ENCODE assay signal across 9 mouse cellular contexts in the genomic region with DNA sequence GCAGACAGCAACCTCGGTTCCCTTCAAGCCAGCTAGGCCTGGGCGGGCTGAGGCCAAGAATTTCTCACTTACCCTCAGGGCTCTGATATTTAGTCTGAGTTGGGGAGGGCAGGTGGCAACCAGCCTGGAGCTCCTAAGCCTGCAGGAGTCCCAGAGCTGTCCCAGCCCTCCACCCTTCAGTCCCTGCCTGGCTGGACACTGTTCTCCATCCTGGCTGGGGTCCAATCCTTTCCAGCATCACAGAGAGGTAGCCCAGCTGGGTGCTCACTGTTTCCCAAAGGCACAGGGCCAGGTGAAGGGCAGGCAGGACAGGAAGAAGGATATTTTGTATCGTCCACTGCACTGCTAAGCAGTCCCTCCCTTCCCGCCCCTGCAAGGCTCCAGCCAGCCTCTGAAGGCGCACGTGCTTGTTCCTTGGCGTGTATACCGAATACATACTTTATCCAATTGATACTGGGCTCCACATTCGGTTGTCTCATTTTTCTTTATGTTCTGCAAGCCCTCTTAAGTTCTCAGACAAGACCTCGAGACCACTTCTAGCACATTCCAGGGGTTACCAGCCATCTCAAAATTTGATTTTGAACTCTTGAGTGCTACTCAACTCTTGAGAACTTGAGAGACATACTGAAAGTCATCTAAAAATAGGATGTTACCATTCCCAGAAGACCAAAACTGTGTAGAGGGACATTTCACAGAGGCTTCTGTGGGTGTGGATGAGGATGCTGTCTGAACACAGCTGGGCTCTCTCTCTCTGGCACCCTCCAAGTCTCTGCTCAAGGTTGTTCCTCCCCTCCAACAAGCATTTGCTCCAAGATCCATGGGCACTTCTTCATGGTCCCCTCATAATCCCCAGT. TPM values are rescaled to one million over a fixed set of nuclear protein-coding genes. Genes with fewer than 3 reads are reported as not detected.
A peak's percentile ranks its signal among the peaks of the same experiment; 100 is the strongest.
DNase-seq lines count a peak whose midpoint lies in the region; ATAC-seq lines count a peak whose summit lies in the region.
"Had no signal": no experiment of that assay in that cellular context is flagged by ENCODE, and none has a peak within 500 bp of the region (broad histone marks: within the 10 kb centered on the region; RNA-seq: fewer than 3 reads in every experiment).

No protein-coding gene starts in this region.

- DNase-seq in kidney, postnatal 10 days = peak; percentile 35
- DNase-seq in kidney, adult 9 months = no peak
- DNase-seq in cerebellum, postnatal 25 days = peak; percentile 87 to 88
- peak; percentile 22 for DNase-seq in lung, postnatal 25 days (ENCODE audit: low spot score)
- no peak for DNase-seq in adrenal gland, postnatal 4 days (ENCODE audit: low spot score in 2 of 2)
- no peak for DNase-seq in left cerebral cortex, adult 11 months (ENCODE audit: low spot score)
- DNase-seq in thymus, postnatal 14 days = no peak

- WGBS in heart, embryonic 14.5 days = 50% methylated on average over 10 of the region's 10 CpGs

- no peaks in the 10 kb centered on the region for H3K9me3 ChIP-seq in heart, embryonic 14.5 days (ENCODE audit: control insufficient read depth, low read length)

- no peaks in the 10 kb centered on the region for H3K27me3 ChIP-seq in heart, embryonic 14.5 days (ENCODE audit: control insufficient read depth, insufficient read depth, low read length)

- peak; percentile 61; the same call in 1 of the 2 replicates for ATAC-seq in heart, embryonic 14.5 days (ENCODE audit: insufficient number of reproducible peaks, insufficient read depth, low FRiP score, low read depth)

- no peak overlapping the region for H3K9ac ChIP-seq in heart, embryonic 14.5 days (ENCODE audit: low read length)

- no peak overlapping the region for H3K4me2 ChIP-seq in heart, embryonic 14.5 days (ENCODE audit: low read length)

- no peak overlapping the region for H3K4me3 ChIP-seq in heart, embryonic 14.5 days (ENCODE audit: control insufficient read depth in 1 of 2, insufficient read depth in 1 of 2, low read depth in 1 of 2, low read length in 2 of 2)
- H3K4me3 ChIP-seq: erythroblast, embryonic 14.5 days had no signal

- H3K36me3 ChIP-seq in heart, embryonic 14.5 days (ENCODE audit: control insufficient read depth, insufficient read depth, low read length) = no peaks in the 10 kb centered on the region

- peak overlapping the region; percentile 57 to 71 for H3K27ac ChIP-seq in heart, embryonic 14.5 days (replicated peaks in 1 of 2; ENCODE audit: control insufficient read depth in 1 of 2, insufficient read depth in 1 of 2, low read depth in 2 of 2, low read length in 2 of 2)

- H3K4me1 ChIP-seq in heart, embryonic 14.5 days (ENCODE audit: control insufficient read depth in 2 of 2, insufficient read depth in 2 of 2, low read length in 2 of 2) = peaks cover 16% of the 10 kb centered on the region in 2 experiments

RNA-seq across cellular contexts. Expression of a gene that starts 31.5 kb away (rescaled TPM):
- 2.9 and 3.0 TPM in 2 replicates for polyA plus RNA-seq in heart, embryonic 14.5 days (2014; fragmentation: Nextera tagmentation; extraction: Ambion mirVana)
- 1 to 10 TPM; 6.9 to 7.1 TPM for total RNA-seq in adrenal gland, postnatal 4 days (2021)

Comparison
In these comparisons a context has a peak if more than half of its experiments do, and no peak if none do; other contexts are left out.
1. DNase-seq: peak in kidney, postnatal 10 days (single experiment), cerebellum, postnatal 25 days (2 of 2) and lung, postnatal 25 days (single experiment); none in kidney, adult 9 months (single experiment), adrenal gland, postnatal 4 days (0 of 2), left cerebral cortex, adult 11 months (single experiment) and thymus, postnatal 14 days (single experiment).